Mouse (Mus musculus) brain, embryonic 14.5 days (tissue): ENCODE measurements around the gene Pltp. TPM values are rescaled to one million over a fixed set of nuclear protein-coding genes. Genes with fewer than 3 reads are reported as not detected.
A peak's percentile ranks its signal among the peaks of the same experiment; 100 is the strongest.
"Not testable (repeated sequence)": the region's sequence is repeated elsewhere in the genome, so short reads cannot be mapped to it uniquely, and the experiment has no call there.

ENCODE experiments used
- DNase-seq: peaks from one replicate; pipeline ENCODE4 v3.0.0-alpha.2; 2011; ENCODE audit warnings: low read depth
- CTCF ChIP-seq: fragments of 200-500 bp; IDR thresholded peaks from 2 replicates; pipeline ENCODE4 v1.5.1; 2012; ENCODE audit warnings: inconsistent platforms, mild to moderate bottlenecking, moderate library complexity, borderline replicate concordance; ENCODE audit not compliant: insufficient read depth, insufficient read length; ENCODE audit errors: extremely low read depth
- POLR2A ChIP-seq: fragments of 200-500 bp; IDR thresholded peaks from 2 replicates; pipeline ENCODE4 v1.6.1; 2012; ENCODE audit warnings: mild to moderate bottlenecking, inconsistent platforms, borderline replicate concordance; ENCODE audit not compliant: poor library complexity, insufficient read depth, insufficient read length, severe bottlenecking; ENCODE audit errors: extremely low read depth
- polyA plus RNA-seq: library from polyadenylated mRNA; depleted of rRNA; stranded (reverse); fragments of >200 nt; gene quantifications from 2 replicates; pipeline ENCODE4 v1.2.3, GENCODE M21; 2012

Gene Pltp
- polyA plus RNA-seq, 1 experiment = 109 TPM

DNA sequence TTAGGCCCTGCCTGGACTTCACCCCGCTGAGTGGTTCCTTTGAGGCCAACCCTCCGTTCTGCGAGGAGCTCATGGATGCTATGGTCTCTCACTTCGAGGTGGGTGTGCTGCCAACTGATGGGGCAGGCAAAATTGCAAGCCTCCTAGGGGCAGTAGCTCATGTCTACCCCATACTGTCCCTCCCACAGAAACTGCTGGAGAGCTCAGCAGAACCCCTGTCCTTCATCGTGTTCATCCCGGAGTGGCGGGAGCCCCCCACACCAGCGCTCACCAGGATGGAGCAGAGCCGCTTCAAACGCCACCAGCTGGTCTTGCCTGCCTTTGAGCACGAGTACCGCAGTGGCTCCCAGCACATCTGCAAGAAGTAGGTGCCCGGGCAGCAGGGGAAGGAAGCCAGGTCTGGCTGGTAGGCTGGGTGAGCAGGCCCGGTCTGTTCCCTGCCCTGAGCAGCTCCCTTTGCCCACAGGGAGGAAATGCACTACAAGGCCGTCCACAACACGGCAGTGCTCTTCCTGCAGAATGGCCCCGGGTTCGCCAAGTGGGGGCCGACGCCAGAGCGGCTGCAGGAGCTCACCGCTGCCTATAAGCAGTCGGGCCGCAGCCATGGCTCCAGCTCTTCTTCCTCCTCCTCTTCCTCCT lies 33.0 kb upstream of the Pltp start:
- no peak for DNase-seq

DNA sequence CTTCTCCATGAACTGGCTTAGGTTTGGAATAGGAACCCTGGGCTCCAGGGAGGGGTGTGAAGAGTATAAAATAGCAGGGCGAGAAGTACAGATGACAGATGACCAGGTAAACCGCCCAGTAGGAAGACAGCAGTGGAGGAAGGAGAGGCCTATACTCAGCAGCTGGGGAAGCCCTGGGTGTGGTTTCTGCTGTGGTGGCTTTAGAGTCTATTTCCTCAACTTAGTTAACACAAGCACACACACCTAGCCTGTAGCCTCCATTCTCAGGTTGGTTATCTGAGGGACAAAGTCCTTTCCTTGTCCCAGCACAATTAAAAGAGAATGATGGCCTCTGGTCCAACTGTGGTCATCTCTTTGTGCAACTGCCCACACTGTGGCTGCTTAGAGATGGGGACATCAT lies 32.4 kb upstream of the Pltp start:
- DNase-seq = no peak
- TF ChIP-seq CTCF (no peak), POLR2A (no peak)

More for the DNA sequence above, 33.0 kb upstream of the Pltp start:
- no peak for TF ChIP-seq POLR2A
- TF ChIP-seq CTCF = no peak

DNA sequence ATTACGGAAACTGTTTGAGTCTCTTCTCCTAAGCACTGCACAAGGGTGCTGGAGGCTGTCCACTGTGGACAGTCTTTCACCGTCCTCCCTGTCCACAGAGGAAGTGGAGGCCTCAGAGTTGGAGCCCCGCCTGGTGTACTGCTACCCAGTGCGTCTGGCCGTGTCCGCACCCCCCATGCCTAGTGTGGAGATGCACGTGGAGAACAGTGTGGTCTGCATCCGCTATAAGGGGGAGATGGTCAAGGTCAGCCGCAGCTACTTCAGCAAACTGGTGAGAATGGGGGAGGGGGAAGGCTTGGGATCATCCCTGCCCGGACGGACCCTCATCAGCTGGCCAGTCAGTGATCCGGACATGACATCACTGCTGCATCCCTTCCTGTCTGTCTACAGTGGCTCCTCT lies 31.5 kb upstream of the Pltp start:
- DNase-seq = no peak

DNA sequence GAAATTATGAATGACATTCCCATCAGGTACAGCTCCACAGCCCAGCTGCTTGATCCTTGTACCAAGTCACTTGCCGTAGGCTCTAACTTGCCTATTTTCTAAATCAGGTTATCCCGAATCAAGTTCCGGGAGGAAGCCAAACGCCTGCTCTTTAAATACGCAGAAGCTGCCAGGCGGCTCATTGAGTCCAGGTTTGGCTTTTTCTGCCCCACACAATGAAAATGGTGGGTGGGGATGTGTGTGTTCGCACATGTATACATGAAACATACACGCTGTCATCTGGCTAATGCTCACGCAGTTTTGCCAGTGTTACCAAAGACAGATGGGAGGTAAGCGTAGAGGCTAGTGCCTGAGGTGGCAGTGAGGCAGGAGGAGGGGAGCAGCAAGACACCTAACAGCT lies 29.1 kb upstream of the Pltp start:
- TF ChIP-seq POLR2A (no peak), CTCF (no peak)
- DNase-seq = no peak

More for the DNA sequence above, 31.5 kb upstream of the Pltp start:
- no peak for TF ChIP-seq CTCF
- TF ChIP-seq POLR2A = no peak

DNA sequence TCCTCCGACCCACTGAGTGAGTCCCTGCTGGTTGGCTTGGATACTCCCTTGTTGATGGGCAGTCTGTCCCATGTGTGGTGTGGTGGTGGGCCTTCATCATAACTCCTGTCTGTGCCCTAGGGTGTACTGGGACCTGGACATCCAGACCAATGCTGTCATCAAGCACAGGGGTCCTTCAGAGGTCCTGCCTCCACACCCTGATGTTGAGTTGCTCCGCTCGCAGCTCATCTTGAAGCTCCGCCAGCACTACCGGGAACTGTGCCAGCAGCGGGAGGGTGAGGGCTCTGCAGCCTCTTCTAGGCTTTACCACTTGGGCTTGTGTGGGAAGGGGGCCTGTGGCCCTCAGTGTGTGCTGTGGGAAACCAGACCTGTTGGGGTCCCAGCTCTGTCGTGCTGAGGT lies 28.3 kb upstream of the Pltp start:
- DNase-seq = peak; percentile 77
- TF ChIP-seq CTCF = no peak
- no peak for TF ChIP-seq POLR2A

- TF ChIP-seq CTCF (no peak), POLR2A (no peak)
- peak; percentile 39 for DNase-seq
Measured at GRCm38 (mm10) chr2:164882619-164883018, 25.1 kb upstream of the Pltp start.

DNA sequence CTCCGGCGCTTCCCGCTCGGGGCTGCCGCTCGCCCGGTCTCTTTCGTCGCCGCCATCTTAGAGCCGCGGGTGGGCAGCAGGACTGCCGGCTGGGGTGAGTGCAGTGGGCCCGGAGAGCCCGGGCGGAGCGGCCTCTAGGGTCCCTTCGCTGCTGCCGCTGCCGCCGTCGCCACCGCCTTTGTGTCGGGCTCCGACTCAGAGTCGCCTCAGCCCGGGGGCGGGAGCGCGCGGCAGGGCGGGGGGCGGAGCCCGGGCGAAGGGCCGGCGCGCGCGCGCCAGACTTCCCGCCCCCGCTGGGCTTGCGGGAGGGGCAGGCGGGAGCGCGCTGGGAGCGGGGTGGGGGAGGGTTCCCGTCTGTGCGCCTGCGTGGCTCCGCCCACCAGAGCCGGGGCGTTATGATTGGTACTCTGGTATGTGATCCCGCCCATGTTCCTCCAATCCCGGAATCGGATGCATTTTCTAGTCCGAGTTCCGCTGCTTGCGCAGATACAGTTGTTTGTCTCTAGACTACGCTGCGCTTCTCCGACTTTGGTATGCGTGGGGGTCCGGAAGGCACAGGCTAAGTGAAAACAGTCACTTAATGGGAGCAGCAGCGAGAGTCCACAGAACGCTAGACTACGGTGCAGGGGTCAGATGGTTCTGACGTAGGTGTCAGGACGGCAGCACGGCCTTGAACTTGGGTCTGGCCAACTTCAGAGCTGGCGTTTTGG lies 22.2 kb upstream of the Pltp start:
- no peak for TF ChIP-seq CTCF
- peak; percentile 94 for TF ChIP-seq POLR2A
- peak; percentile 99 for DNase-seq

DNA sequence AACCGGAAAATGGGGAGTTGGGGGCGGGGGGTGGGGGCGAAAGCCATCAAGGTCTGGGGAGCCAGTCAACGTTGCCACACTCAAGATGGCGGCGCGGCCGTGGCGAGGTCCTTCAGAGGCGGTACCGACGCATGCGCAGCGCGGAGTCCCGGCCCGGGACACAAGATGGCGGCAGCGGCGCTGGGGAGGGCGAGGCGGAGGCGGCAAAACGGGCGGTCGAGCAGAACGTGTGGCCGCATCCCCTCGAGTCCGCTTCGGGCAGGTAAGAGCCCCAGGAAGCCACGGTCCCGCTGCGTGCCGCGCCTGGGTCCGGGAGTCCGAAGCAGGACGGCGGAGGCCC lies 21.7 kb upstream of the Pltp start, which contains the start of gene Pcif1:
Gene Pcif1 (plus strand): TSS at position 77 of the 340 bp plus-strand sequence.
- DNase-seq = peak; percentile 94
- TF ChIP-seq CTCF (no peak), POLR2A (peak; percentile 96)

- TF ChIP-seq CTCF = no peak
- DNase-seq = peak; percentile 63
Measured at GRCm38 (mm10) chr2:164878509-164879227, 21.2 kb upstream of the Pltp start.

- DNase-seq = not testable (repeated sequence)
Measured at GRCm38 (mm10) chr2:164877376-164878215, 20.1 kb upstream of the Pltp start.

DNA sequence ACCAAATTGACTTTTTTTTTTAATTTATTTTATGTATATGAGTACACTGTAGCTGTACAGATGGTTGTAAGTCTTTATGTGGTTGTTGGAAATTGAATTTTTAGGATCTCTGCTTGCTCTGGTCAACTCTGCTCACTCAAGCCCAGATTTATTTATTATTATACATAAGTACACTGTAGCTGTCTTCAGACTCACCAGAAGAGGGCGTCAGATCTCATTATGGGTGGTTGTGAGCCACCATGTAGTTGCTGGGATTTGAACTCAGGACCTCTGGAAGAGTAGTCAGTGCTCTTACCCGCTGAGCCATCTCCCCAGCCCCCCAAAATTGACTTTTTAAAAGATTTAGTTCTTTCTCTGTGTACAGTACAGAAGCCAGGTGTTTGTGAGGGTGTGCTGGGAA lies 18.1 kb upstream of the Pltp start:
- DNase-seq = not testable (repeated sequence)
